Mouse (Mus musculus) spleen, postnatal 10 days (tissue): Measurements from ENCODE around the gene A730049H05Rik.

ENCODE experiments used
- DNase-seq, 2 experiments: peaks; one replicate each; pipeline ENCODE4 v3.0.0; 2021 to 2022; ENCODE audit warnings: low spot score in 2 of 2

Gene A730049H05Rik

GRCm38 (mm10) chr6:92879700-92880265, 63.5 kb downstream of the A730049H05Rik start:
- DNase-seq, result no peak

- no peak for DNase-seq
These were observed 66.2 kb downstream of the A730049H05Rik start for GRCm38 (mm10) chr6:92882446-92882845.

- DNase-seq, result no peak
These were observed 67.0 kb downstream of the A730049H05Rik start for GRCm38 (mm10) chr6:92883131-92883900.

- DNase-seq, result no peak
These were observed 75.3 kb downstream of the A730049H05Rik start for GRCm38 (mm10) chr6:92891535-92891934.
